25 mouse cellular contexts compared by ENCODE assay signal in genomic region chr9:123760806-123761205, GRCm38 (mm10). TPM values are rescaled to one million over a fixed set of nuclear protein-coding genes. Genes with fewer than 3 reads are reported as not detected.
"Had no signal": no experiment of that assay in that cellular context is flagged by ENCODE, and none has a peak within 500 bp of the region (broad histone marks: within the 10 kb centered on the region; RNA-seq: fewer than 3 reads in every experiment).

No protein-coding gene starts in this region.

- H3K27me3 ChIP-seq: kidney, embryonic 15.5 days; limb, embryonic 12.5 days; limb, embryonic 15.5 days; midbrain, embryonic 12.5 days; neural tube, embryonic 12.5 days; neural tube, embryonic 15.5 days had no signal

- H3K9me3 ChIP-seq: kidney, embryonic 15.5 days; limb, embryonic 12.5 days; limb, embryonic 15.5 days; midbrain, embryonic 12.5 days; neural tube, embryonic 12.5 days; neural tube, embryonic 15.5 days had no signal

- H3K27ac ChIP-seq: kidney, embryonic 15.5 days; left cerebral cortex, adult 2 months; limb, embryonic 12.5 days; limb, embryonic 15.5 days; liver, embryonic 14.5 days; macrophage; midbrain, embryonic 12.5 days; neural tube, embryonic 12.5 days; neural tube, embryonic 15.5 days had no signal

- H3K4me1 ChIP-seq: kidney, embryonic 15.5 days; limb, embryonic 12.5 days; limb, embryonic 15.5 days; midbrain, embryonic 12.5 days; neural tube, embryonic 12.5 days; neural tube, embryonic 15.5 days had no signal

- ATAC-seq: intestine, postnatal 0 days; liver, postnatal 0 days; lung, postnatal 0 days; midbrain, embryonic 16.5 days had no signal

- DNase-seq: kidney, adult 8-10 months; kidney, postnatal 10 days; kidney, postnatal 36 days; layer of hippocampus, postnatal 36 days; left cerebral cortex, postnatal 4 days; liver, postnatal 0 days; lung, embryonic 14.5 days; right cerebral cortex, adult 18-20 months; right cerebral cortex, postnatal 14 days; right cerebral cortex, postnatal 4 days; spleen, adult 18-20 months had no signal

- H3K9ac ChIP-seq: kidney, embryonic 15.5 days; limb, embryonic 12.5 days; limb, embryonic 15.5 days; liver, embryonic 14.5 days; liver, postnatal 0 days; lung, embryonic 14.5 days; midbrain, embryonic 12.5 days; neural tube, embryonic 12.5 days; neural tube, embryonic 15.5 days had no signal

- H3K4me2 ChIP-seq: kidney, embryonic 15.5 days; limb, embryonic 12.5 days; limb, embryonic 15.5 days; liver, embryonic 11.5 days; lung, embryonic 14.5 days; midbrain, embryonic 12.5 days; neural tube, embryonic 12.5 days; neural tube, embryonic 15.5 days had no signal

- H3K36me3 ChIP-seq: kidney, embryonic 15.5 days; limb, embryonic 12.5 days; limb, embryonic 15.5 days; midbrain, embryonic 12.5 days; neural tube, embryonic 12.5 days; neural tube, embryonic 15.5 days had no signal

- H3K4me3 ChIP-seq: kidney, embryonic 15.5 days; left cerebral cortex, adult 2 months; limb, embryonic 12.5 days; limb, embryonic 15.5 days; midbrain, embryonic 12.5 days; myocyte; neural tube, embryonic 12.5 days; neural tube, embryonic 15.5 days had no signal

RNA-seq across cellular contexts. Expression of gene Cxcr6, which starts 45.5 kb away (rescaled TPM):
- polyA plus RNA-seq: neural tube, embryonic 12.5 days; neural tube, embryonic 15.5 days had no signal
